Mouse (Mus musculus) liver, adult 2 months (tissue): ENCODE results near the gene Vdac1. TPM values are rescaled to one million over a fixed set of nuclear protein-coding genes. Genes with fewer than 3 reads are reported as not detected.

ENCODE experiments used
- DNase-seq: peaks from one replicate; pipeline ENCODE4 v3.0.0-alpha.2; 2011; ENCODE audit warnings: low read depth, low spot score; ENCODE audit errors: extremely low read depth
- H3K27ac ChIP-seq: fragments of 200-500 bp; replicated peaks from 2 replicates; pipeline ENCODE4 v1.5.1; 2012; ENCODE audit warnings: low read depth, mild to moderate bottlenecking, control low read depth, inconsistent platforms, low read length; ENCODE audit not compliant: insufficient read depth
- H3K27me3 ChIP-seq: fragments of 200-500 bp; 2 replicates; pipeline ENCODE4 v1.6.1; 2012; ENCODE audit warnings: mild to moderate bottlenecking, moderate library complexity, low read length, inconsistent platforms; ENCODE audit not compliant: control insufficient read depth, insufficient read depth
- H3K36me3 ChIP-seq: fragments of 200-500 bp; 2 replicates; pipeline ENCODE4 v1.6.1; 2012; ENCODE audit warnings: low read length, inconsistent platforms; ENCODE audit not compliant: control insufficient read depth, insufficient read depth
- H3K4me1 ChIP-seq: fragments of 200-500 bp; 2 replicates; pipeline ENCODE4 v1.6.1; 2011; ENCODE audit warnings: low read length; ENCODE audit not compliant: control insufficient read depth, insufficient read depth
- H3K4me3 ChIP-seq: fragments of 200-500 bp; 2 replicates; pipeline ENCODE4 v1.5.1; 2011; ENCODE audit warnings: low read depth, mild to moderate bottlenecking, control low read depth, low read length, moderate library complexity; ENCODE audit not compliant: insufficient read depth
- H3K79me2 ChIP-seq: fragments of 200-500 bp; 2 replicates; pipeline ENCODE4 v1.6.1; 2012; ENCODE audit warnings: inconsistent platforms, mild to moderate bottlenecking, low read length, moderate library complexity; ENCODE audit not compliant: control insufficient read depth, insufficient read depth
- H3K9ac ChIP-seq: fragments of 200-500 bp; 2 replicates; pipeline ENCODE4 v1.6.1; 2012; ENCODE audit warnings: low read depth, mild to moderate bottlenecking, control low read depth, inconsistent platforms, low read length
- CTCF ChIP-seq: fragments of 200-500 bp; IDR thresholded peaks from 2 replicates; pipeline ENCODE4 v1.5.1; 2011; ENCODE audit warnings: low read depth, low read length, control low read depth
- POLR2A ChIP-seq: fragments of 200-500 bp; IDR thresholded peaks from 2 replicates; pipeline ENCODE4 v1.6.1; 2011; ENCODE audit warnings: low read length, control low read depth; ENCODE audit not compliant: insufficient read depth; ENCODE audit errors: extremely low read depth
- WGBS: fragments of 180-500 bp; shearing (Covaris S2); methylation state at CpG from one replicate; pipeline ENCODE4 v1.1.7; 2018; 5-methylcytosine and 5-hydroxymethylcytosine counted together
- polyA plus RNA-seq: library from polyadenylated mRNA; depleted of rRNA; stranded (reverse); fragments of >200 nt; gene quantifications from 2 replicates; pipeline ENCODE4 v1.2.3, GENCODE M21; 2012
- total RNA-seq: library from RNA; depleted of rRNA; stranded (reverse); fragments of >200 nt; gene quantifications from 2 replicates; pipeline ENCODE4 v1.2.3, GENCODE M21; 2014

The Vdac1 gene
- total and polyA plus RNA-seq, 2 experiments = 71.7 to 213 TPM

- Histone ChIP-seq H3K27me3 (no peaks in the 10 kb centered on the region), H3K27ac (no peak overlapping the region)
- WGBS = 85% methylated on average over 5 of the region's 5 CpGs
Observed at GRCm38 (mm10) chr11:52341476-52341875, 19.2 kb upstream of the Vdac1 start.

GRCm38 (mm10) chr11:52342296-52342695 lies 18.4 kb upstream of the Vdac1 start:
- no peak for DNase-seq
- Histone ChIP-seq H3K27me3 (no peaks in the 10 kb centered on the region), H3K4me1 (no peaks in the 10 kb centered on the region; the same call in 1 of the 2 replicates), H3K27ac (no peak overlapping the region), H3K9ac (no peak overlapping the region), H3K79me2 (no peaks in the 10 kb centered on the region), H3K36me3 (no peaks in the 10 kb centered on the region), H3K4me3 (no peak overlapping the region)
- WGBS = 88% methylated on average over 4 of the region's 4 CpGs
- TF ChIP-seq POLR2A = no peak
- no peak for TF ChIP-seq CTCF

More at GRCm38 (mm10) chr11:52341476-52341875, 19.2 kb upstream of the Vdac1 start:
- Histone ChIP-seq H3K4me3 (no peak overlapping the region), H3K4me1 (no peaks in the 10 kb centered on the region; the same call in 1 of the 2 replicates), H3K9ac (no peak overlapping the region), H3K79me2 (no peaks in the 10 kb centered on the region), H3K36me3 (no peaks in the 10 kb centered on the region)
- no peak for TF ChIP-seq CTCF
- no peak for TF ChIP-seq POLR2A
- DNase-seq = no peak

- H3K79me2 ChIP-seq = no peaks in the 10 kb centered on the region
- H3K27ac ChIP-seq = no peak overlapping the region
- peak; percentile 36; the same call in 1 of the 2 replicates for TF ChIP-seq CTCF
- TF ChIP-seq POLR2A = no peak
- no peak overlapping the region for H3K9ac ChIP-seq
- no peaks in the 10 kb centered on the region; the same call in 1 of the 2 replicates for H3K4me1 ChIP-seq
- no peaks in the 10 kb centered on the region for H3K36me3 ChIP-seq
- under 1% methylated on average over 6 of the region's 6 CpGs for WGBS
- H3K4me3 ChIP-seq = no peak overlapping the region
- no peaks in the 10 kb centered on the region for H3K27me3 ChIP-seq
- DNase-seq = peak; percentile 57
Observed at GRCm38 (mm10) chr11:52343162-52343561, 17.5 kb upstream of the Vdac1 start.

DNA sequence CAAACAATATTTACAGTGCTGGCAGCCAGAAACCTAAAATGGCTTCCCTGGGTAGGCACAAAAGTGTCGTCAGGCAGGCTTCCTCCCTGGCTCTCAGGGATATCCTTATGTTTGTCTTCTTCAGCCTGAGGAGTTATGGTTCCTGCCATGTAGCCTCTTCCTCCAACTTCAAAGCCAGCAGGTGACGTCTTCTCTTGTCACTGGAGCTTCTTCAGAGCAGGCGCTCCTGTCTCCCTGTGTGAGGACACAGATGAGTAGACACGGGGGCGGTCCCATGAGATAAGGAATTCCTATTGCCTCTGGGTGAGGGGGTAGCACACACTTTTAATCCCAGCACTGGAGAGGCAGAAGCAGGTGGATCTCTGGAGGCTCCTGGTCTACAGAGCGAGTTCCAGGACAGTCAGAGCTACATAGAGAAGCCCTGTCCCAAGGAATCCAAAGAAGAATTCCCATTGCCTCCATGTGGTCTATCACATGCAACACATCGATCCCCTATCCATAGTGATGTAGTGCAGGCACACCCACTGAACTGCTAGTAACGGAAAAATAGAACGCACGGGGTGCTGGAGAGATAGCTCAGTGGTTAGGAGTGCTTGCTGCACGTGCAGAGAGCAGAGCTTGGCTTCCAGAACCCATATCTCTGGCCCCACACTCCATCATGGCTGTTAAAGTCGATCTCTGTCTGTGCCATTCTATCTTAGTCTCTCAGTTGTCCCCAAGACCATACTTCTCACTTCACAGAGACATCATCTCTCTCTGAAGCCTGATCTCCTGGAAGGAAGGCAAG lies 15.5 kb upstream of the Vdac1 start:
- 86% methylated on average over 12 of the region's 12 CpGs for WGBS
- H3K4me1 ChIP-seq = no peaks in the 10 kb centered on the region; the same call in 1 of the 2 replicates
- no peak overlapping the region for H3K27ac ChIP-seq
- H3K36me3 ChIP-seq = no peaks in the 10 kb centered on the region
- no peak overlapping the region for H3K4me3 ChIP-seq
- H3K79me2 ChIP-seq = no peaks in the 10 kb centered on the region
- DNase-seq = no peak
- H3K9ac ChIP-seq = no peak overlapping the region
- no peaks in the 10 kb centered on the region for H3K27me3 ChIP-seq
- TF ChIP-seq POLR2A (no peak), CTCF (no peak)

DNA sequence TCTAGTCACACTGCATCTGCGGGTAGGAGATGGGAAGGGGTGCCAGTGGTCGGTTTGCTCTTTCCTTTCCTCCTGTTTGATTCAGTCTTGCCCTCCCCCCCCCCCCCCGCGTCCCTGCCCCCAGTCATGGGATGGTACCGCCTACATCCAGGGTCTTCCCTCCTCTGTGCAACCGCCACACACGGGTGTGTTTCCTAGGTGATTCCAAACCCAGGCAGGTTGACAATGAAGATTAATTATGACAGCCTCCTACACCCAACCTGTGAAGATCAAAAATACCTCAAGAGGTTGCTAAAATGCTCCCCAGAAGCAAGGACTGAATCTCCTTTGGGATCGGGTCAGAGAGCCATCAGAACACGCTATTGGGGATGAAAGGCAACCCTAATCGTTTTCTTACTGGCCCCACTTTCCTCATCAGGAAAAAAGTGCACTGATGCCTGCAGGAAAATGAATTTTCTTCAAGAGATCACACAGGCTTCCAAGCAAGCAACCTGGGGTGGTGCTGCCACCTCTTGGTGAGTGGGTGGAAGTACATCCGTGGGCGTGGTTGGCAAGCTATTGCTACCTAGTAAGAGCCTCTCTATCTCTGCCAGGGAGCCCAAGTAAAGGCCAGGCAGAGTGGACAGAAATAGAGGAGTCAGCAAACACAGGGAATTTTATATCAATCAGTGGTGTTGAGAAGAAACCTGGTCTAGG lies 14.6 kb upstream of the Vdac1 start:
- H3K36me3 ChIP-seq = no peaks in the 10 kb centered on the region
- peaks cover under 1% of the 10 kb centered on the region for H3K4me1 ChIP-seq
- no peak overlapping the region for H3K27ac ChIP-seq
- H3K4me3 ChIP-seq = peak overlapping the region; percentile 31; the same call in 1 of the 2 replicates
- no peaks in the 10 kb centered on the region for H3K79me2 ChIP-seq
- no peak for TF ChIP-seq POLR2A
- peak; percentile 95 for TF ChIP-seq CTCF
- peak; percentile 77 for DNase-seq
- WGBS = 14% methylated on average over 10 of the region's 12 CpGs
- H3K27me3 ChIP-seq = no peaks in the 10 kb centered on the region
- no peak overlapping the region for H3K9ac ChIP-seq
